Mouse (Mus musculus): ENCODE measurements around the gene Ptpn1. TPM values are rescaled to one million over a fixed set of nuclear protein-coding genes. Genes with fewer than 3 reads are reported as not detected.

Gene Ptpn1
- total and polyA plus RNA-seq, 2 experiments, result 6.5 to 20.2 TPM

- H3K4me1 ChIP-seq (ENCODE audit: control insufficient read depth, insufficient read depth, low read length), result peaks cover 2% of the 10 kb centered on the region; the same call in 1 of the 2 replicates
- peak overlapping the region; percentile 30 for H3K4me3 ChIP-seq (ENCODE audit: insufficient read depth, low read depth, low read length)
- TF ChIP-seq CTCF (IDR thresholded peaks at IDR 0.05; ENCODE audit: low read depth, low read length), result no peak
- no peak for TF ChIP-seq POLR2A (IDR thresholded peaks at IDR 0.05; ENCODE audit: extremely low read depth, insufficient read depth, low read length)
- H3K79me2 ChIP-seq (ENCODE audit: control insufficient read depth, insufficient read depth, low read length), result no peaks in the 10 kb centered on the region
- H3K9ac ChIP-seq (ENCODE audit: low read depth, low read length), result peak overlapping the region; percentile 25
- 6% methylated on average over 29 of the region's 29 CpGs for WGBS
- peak overlapping the region; percentile 29 for H3K27ac ChIP-seq (replicated peaks; ENCODE audit: insufficient read depth, low read depth, low read length)
- no peaks in the 10 kb centered on the region for H3K36me3 ChIP-seq (ENCODE audit: control insufficient read depth, insufficient read depth, low read length)
- H3K27me3 ChIP-seq (ENCODE audit: control insufficient read depth, insufficient read depth, low read length), result no peaks in the 10 kb centered on the region
- DNase-seq (ENCODE audit: extremely low read depth, low read depth, low spot score), result peak; percentile 73
Observed at GRCm38 (mm10) chr2:167924803-167925604, 6.9 kb upstream of the Ptpn1 start.

GRCm38 (mm10) chr2:167925841-167926800, 5.7 kb upstream of the Ptpn1 start:
- no peaks in the 10 kb centered on the region for H3K27me3 ChIP-seq (ENCODE audit: control insufficient read depth, insufficient read depth, low read length)
- H3K79me2 ChIP-seq (ENCODE audit: control insufficient read depth, insufficient read depth, low read length), result no peaks in the 10 kb centered on the region
- TF ChIP-seq POLR2A (IDR thresholded peaks at IDR 0.05; ENCODE audit: extremely low read depth, insufficient read depth, low read length) (no peak), CTCF (IDR thresholded peaks at IDR 0.05; ENCODE audit: low read depth, low read length) (no peak)
- DNase-seq (ENCODE audit: extremely low read depth, low read depth, low spot score), result peak; percentile 26
- H3K4me1 ChIP-seq (ENCODE audit: control insufficient read depth, insufficient read depth, low read length), result peaks cover 2% of the 10 kb centered on the region; the same call in 1 of the 2 replicates
- WGBS, result 86% methylated on average over 11 of the region's 11 CpGs
- H3K9ac ChIP-seq (ENCODE audit: low read depth, low read length), result no peak overlapping the region
- H3K36me3 ChIP-seq (ENCODE audit: control insufficient read depth, insufficient read depth, low read length), result no peaks in the 10 kb centered on the region
- no peak overlapping the region for H3K4me3 ChIP-seq (ENCODE audit: insufficient read depth, low read depth, low read length)
- H3K27ac ChIP-seq (replicated peaks; ENCODE audit: insufficient read depth, low read depth, low read length), result peak overlapping the region; percentile 30; the same call in 1 of the 2 replicates

- 81% methylated on average over 4 of the region's 4 CpGs for WGBS
- Histone ChIP-seq H3K27me3 (ENCODE audit: control insufficient read depth, insufficient read depth, low read length) (no peaks in the 10 kb centered on the region), H3K4me3 (ENCODE audit: insufficient read depth, low read depth, low read length) (no peak overlapping the region), H3K27ac (replicated peaks; ENCODE audit: insufficient read depth, low read depth, low read length) (no peak overlapping the region), H3K9ac (ENCODE audit: low read depth, low read length) (no peak overlapping the region), H3K4me1 (ENCODE audit: control insufficient read depth, insufficient read depth, low read length) (peaks cover 5% of the 10 kb centered on the region), H3K36me3 (ENCODE audit: control insufficient read depth, insufficient read depth, low read length) (no peaks in the 10 kb centered on the region), H3K79me2 (ENCODE audit: control insufficient read depth, insufficient read depth, low read length) (peaks cover 9% of the 10 kb centered on the region)
- TF ChIP-seq POLR2A (IDR thresholded peaks at IDR 0.05; ENCODE audit: extremely low read depth, insufficient read depth, low read length), result no peak
- no peak for TF ChIP-seq CTCF (IDR thresholded peaks at IDR 0.05; ENCODE audit: low read depth, low read length)
- no peak for DNase-seq (ENCODE audit: extremely low read depth, low read depth, low spot score)
Observed at GRCm38 (mm10) chr2:167928002-167928526, 3.8 kb upstream of the Ptpn1 start.

- no peaks in the 10 kb centered on the region for H3K27me3 ChIP-seq (ENCODE audit: control insufficient read depth, insufficient read depth, low read length)
- H3K4me3 ChIP-seq (ENCODE audit: insufficient read depth, low read depth, low read length), result no peak overlapping the region
- TF ChIP-seq CTCF (IDR thresholded peaks at IDR 0.05; ENCODE audit: low read depth, low read length) (no peak), POLR2A (IDR thresholded peaks at IDR 0.05; ENCODE audit: extremely low read depth, insufficient read depth, low read length) (no peak)
- H3K36me3 ChIP-seq (ENCODE audit: control insufficient read depth, insufficient read depth, low read length), result no peaks in the 10 kb centered on the region
- peaks cover 16% of the 10 kb centered on the region for H3K79me2 ChIP-seq (ENCODE audit: control insufficient read depth, insufficient read depth, low read length)
- no peak overlapping the region for H3K9ac ChIP-seq (ENCODE audit: low read depth, low read length)
- 91% methylated on average over 3 of the region's 3 CpGs for WGBS
- no peak overlapping the region for H3K27ac ChIP-seq (replicated peaks; ENCODE audit: insufficient read depth, low read depth, low read length)
- no peak for DNase-seq (ENCODE audit: extremely low read depth, low read depth, low spot score)
- H3K4me1 ChIP-seq (ENCODE audit: control insufficient read depth, insufficient read depth, low read length), result peaks cover 6% of the 10 kb centered on the region
Observed at GRCm38 (mm10) chr2:167928972-167929371, 2.9 kb upstream of the Ptpn1 start.

GRCm38 (mm10) chr2:167930975-167931374, 882 bp upstream of the Ptpn1 start:
- no peak overlapping the region for H3K4me3 ChIP-seq (ENCODE audit: insufficient read depth, low read depth, low read length)
- peaks cover 20% of the 10 kb centered on the region for H3K79me2 ChIP-seq (ENCODE audit: control insufficient read depth, insufficient read depth, low read length)
- no peak overlapping the region for H3K27ac ChIP-seq (replicated peaks; ENCODE audit: insufficient read depth, low read depth, low read length)
- peaks cover 5% of the 10 kb centered on the region for H3K4me1 ChIP-seq (ENCODE audit: control insufficient read depth, insufficient read depth, low read length)
- TF ChIP-seq CTCF (IDR thresholded peaks at IDR 0.05; ENCODE audit: low read depth, low read length) (no peak), POLR2A (IDR thresholded peaks at IDR 0.05; ENCODE audit: extremely low read depth, insufficient read depth, low read length) (no peak)
- no peak overlapping the region for H3K9ac ChIP-seq (ENCODE audit: low read depth, low read length)
- no peaks in the 10 kb centered on the region for H3K27me3 ChIP-seq (ENCODE audit: control insufficient read depth, insufficient read depth, low read length)
- WGBS, result 100% methylated on average over 3 of the region's 3 CpGs
- no peaks in the 10 kb centered on the region for H3K36me3 ChIP-seq (ENCODE audit: control insufficient read depth, insufficient read depth, low read length)
- DNase-seq (ENCODE audit: extremely low read depth, low read depth, low spot score), result no peak

All from liver, adult 2 months (tissue).